Mouse (Mus musculus) testis, adult 2 months (tissue): Measurements from ENCODE around the gene Rpl34.

ENCODE experiments used
- CTCF ChIP-seq: fragments of 200-500 bp; IDR thresholded peaks from 2 replicates; pipeline ENCODE4 v1.5.1; 2012; ENCODE audit warnings: low read depth, mild to moderate bottlenecking, inconsistent platforms, low read length, moderate library complexity; ENCODE audit not compliant: control insufficient read depth, insufficient read depth, insufficient replicate concordance
- POLR2A ChIP-seq: fragments of 200-500 bp; IDR thresholded peaks from 2 replicates; pipeline ENCODE4 v1.6.1; 2012; ENCODE audit warnings: low read depth, mild to moderate bottlenecking, inconsistent platforms, low read length, moderate library complexity; ENCODE audit not compliant: control insufficient read depth

GRCm38 (mm10) chr3:130694705-130695104, 35.5 kb downstream of the Rpl34 start:
- TF ChIP-seq CTCF, result no peak
- TF ChIP-seq POLR2A, result no peak
